Mouse (Mus musculus): ENCODE results near the gene Ier3.

DNA sequence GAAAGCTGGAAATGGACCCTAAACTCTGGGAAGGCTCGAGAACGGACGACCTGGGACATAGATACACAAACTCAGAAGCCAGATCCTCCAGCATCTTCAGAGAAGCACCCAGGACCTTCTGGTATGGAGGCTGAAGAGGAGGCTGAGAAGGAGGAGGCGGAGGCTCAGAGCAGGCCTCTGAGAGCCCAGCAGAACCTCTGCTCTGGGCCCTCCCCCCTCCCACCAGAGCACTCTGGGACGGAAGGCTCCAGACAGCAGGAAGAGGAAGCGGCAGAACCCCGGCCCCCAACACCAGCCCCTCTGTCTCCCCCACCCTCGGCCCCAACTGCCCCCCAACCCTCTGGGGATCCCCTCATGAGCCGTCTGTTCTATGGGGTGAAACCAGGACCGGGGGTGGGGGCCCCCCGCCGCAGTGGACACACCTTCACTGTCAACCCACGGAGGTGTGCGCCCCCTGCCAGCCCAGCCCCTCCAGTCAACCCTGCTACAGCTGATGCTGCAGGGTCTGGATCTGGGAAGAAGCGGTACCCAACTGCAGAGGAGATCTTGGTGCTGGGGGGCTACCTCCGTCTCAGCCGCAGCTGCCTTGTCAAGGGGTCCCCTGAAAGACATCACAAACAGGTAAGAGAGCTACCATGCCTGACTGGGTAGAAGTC is 46.8 kb downstream of the Ier3 start:
- no peak for TF ChIP-seq POLR2A (IDR thresholded peaks at IDR 0.05; ENCODE audit: low read depth, low read length)
- no peak for TF ChIP-seq CTCF (conservative IDR thresholded peaks at IDR 0.05; ENCODE audit: insufficient read depth, insufficient read length, low read depth, low read length)
